Mouse (Mus musculus): Measurements from ENCODE around the gene Sec14l1. TPM values are rescaled to one million over a fixed set of nuclear protein-coding genes. Genes with fewer than 3 reads are reported as not detected.
A peak's percentile ranks its signal among the peaks of the same experiment; 100 is the strongest.

Gene Sec14l1
- total RNA-seq, 2 experiments from 2014 or later: 101 to 113 TPM

GRCm38 (mm10) chr11:117087036-117087799 is 27.8 kb upstream of the Sec14l1 start:
- no peak for DNase-seq

- no peak for DNase-seq
These were observed 26.5 kb upstream of the Sec14l1 start for GRCm38 (mm10) chr11:117088271-117088991.

- DNase-seq: no peak
These were observed 25.1 kb upstream of the Sec14l1 start for GRCm38 (mm10) chr11:117089673-117090419.

- DNase-seq: no peak
These were observed 23.6 kb upstream of the Sec14l1 start for GRCm38 (mm10) chr11:117091406-117091805.

- DNase-seq: no peak
These were observed 23.1 kb upstream of the Sec14l1 start for GRCm38 (mm10) chr11:117091845-117092244.

GRCm38 (mm10) chr11:117092711-117093110 is 22.3 kb upstream of the Sec14l1 start:
- DNase-seq: peak; percentile 66

GRCm38 (mm10) chr11:117093900-117094552 is 20.9 kb upstream of the Sec14l1 start:
- DNase-seq: no peak

- no peak for DNase-seq
These were observed 20.3 kb upstream of the Sec14l1 start for GRCm38 (mm10) chr11:117094646-117095045.

GRCm38 (mm10) chr11:117097021-117097420 is 17.9 kb upstream of the Sec14l1 start:
- DNase-seq: no peak

- no peak for DNase-seq
These were observed 16.8 kb upstream of the Sec14l1 start for GRCm38 (mm10) chr11:117098155-117098554.

- DNase-seq: no peak
These were observed 16.2 kb upstream of the Sec14l1 start for GRCm38 (mm10) chr11:117098784-117099183.

GRCm38 (mm10) chr11:117099372-117099771 is 15.6 kb upstream of the Sec14l1 start:
- DNase-seq: no peak

GRCm38 (mm10) chr11:117101351-117101921 is 13.5 kb upstream of the Sec14l1 start:
- DNase-seq: no peak

- no peak for DNase-seq
These were observed 12.8 kb upstream of the Sec14l1 start for GRCm38 (mm10) chr11:117101925-117102717.

GRCm38 (mm10) chr11:117103523-117103922 is 11.4 kb upstream of the Sec14l1 start:
- DNase-seq: peak; percentile 74

GRCm38 (mm10) chr11:117104044-117104757 is 10.8 kb upstream of the Sec14l1 start:
- DNase-seq: no peak

GRCm38 (mm10) chr11:117105315-117105714 is 9.7 kb upstream of the Sec14l1 start:
- no peak for DNase-seq

GRCm38 (mm10) chr11:117105850-117106249 is 9.1 kb upstream of the Sec14l1 start:
- DNase-seq: no peak

GRCm38 (mm10) chr11:117106633-117107334 is 8.2 kb upstream of the Sec14l1 start:
- DNase-seq: no peak

- DNase-seq: no peak
These were observed 7.1 kb upstream of the Sec14l1 start for GRCm38 (mm10) chr11:117107837-117108236.

Measured in adrenal gland, postnatal 10 days (tissue).